Mouse (Mus musculus) skeletal muscle tissue, adult 2 months (tissue): ENCODE measurements around the gene Ccrl2.

ENCODE experiments used
- DNase-seq: peaks from one replicate; pipeline ENCODE4 v3.0.0-alpha.2; 2012; ENCODE audit warnings: low read depth, low spot score

The Ccrl2 gene

GRCm38 (mm10) chr9:111058943-111059556, 1.7 kb upstream of the Ccrl2 start:
- no peak for DNase-seq

- DNase-seq = no peak
Measured at GRCm38 (mm10) chr9:111057544-111058370, 438 bp upstream of the Ccrl2 start.

- DNase-seq = no peak
Measured at GRCm38 (mm10) chr9:111056519-111056797, 861 bp downstream of the Ccrl2 start.

- DNase-seq = no peak
Measured at GRCm38 (mm10) chr9:111055800-111056518, 1.4 kb downstream of the Ccrl2 start.

- DNase-seq = no peak
Measured at GRCm38 (mm10) chr9:111054923-111055322, 2.4 kb downstream of the Ccrl2 start.

GRCm38 (mm10) chr9:111048452-111048851, 8.9 kb downstream of the Ccrl2 start:
- no peak for DNase-seq

- no peak for DNase-seq
Measured at GRCm38 (mm10) chr9:111047266-111047665, 10.1 kb downstream of the Ccrl2 start.

GRCm38 (mm10) chr9:111046222-111046621, 11.1 kb downstream of the Ccrl2 start:
- DNase-seq = no peak

GRCm38 (mm10) chr9:111042266-111042665, 15.1 kb downstream of the Ccrl2 start:
- peak; percentile 44 for DNase-seq

GRCm38 (mm10) chr9:111039966-111040365, 17.4 kb downstream of the Ccrl2 start:
- no peak for DNase-seq

GRCm38 (mm10) chr9:111033717-111034116, 23.6 kb downstream of the Ccrl2 start:
- DNase-seq = no peak

- no peak for DNase-seq
Measured at GRCm38 (mm10) chr9:111026791-111027190, 30.5 kb downstream of the Ccrl2 start.

- DNase-seq = no peak
Measured at GRCm38 (mm10) chr9:111019022-111019421, 38.3 kb downstream of the Ccrl2 start, which contains the start of gene Ltf. Ltf (plus strand) TSS chr9:111019271.

GRCm38 (mm10) chr9:111015658-111016057, 41.7 kb downstream of the Ccrl2 start:
- no peak for DNase-seq

GRCm38 (mm10) chr9:111012041-111012440, 45.3 kb downstream of the Ccrl2 start:
- no peak for DNase-seq

- DNase-seq = no peak
Measured at GRCm38 (mm10) chr9:111011550-111011949, 45.8 kb downstream of the Ccrl2 start.

- no peak for DNase-seq
Measured at GRCm38 (mm10) chr9:111009763-111010162, 47.6 kb downstream of the Ccrl2 start.

- no peak for DNase-seq
Measured at GRCm38 (mm10) chr9:111006544-111006943, 50.8 kb downstream of the Ccrl2 start.
